Mouse (Mus musculus) right cerebral cortex, postnatal 14 days (tissue): ENCODE measurements around the gene Irf4.

Source experiments
- DNase-seq: peaks from one replicate; pipeline ENCODE4 v3.0.0; 2022

Irf4 gene

DNA sequence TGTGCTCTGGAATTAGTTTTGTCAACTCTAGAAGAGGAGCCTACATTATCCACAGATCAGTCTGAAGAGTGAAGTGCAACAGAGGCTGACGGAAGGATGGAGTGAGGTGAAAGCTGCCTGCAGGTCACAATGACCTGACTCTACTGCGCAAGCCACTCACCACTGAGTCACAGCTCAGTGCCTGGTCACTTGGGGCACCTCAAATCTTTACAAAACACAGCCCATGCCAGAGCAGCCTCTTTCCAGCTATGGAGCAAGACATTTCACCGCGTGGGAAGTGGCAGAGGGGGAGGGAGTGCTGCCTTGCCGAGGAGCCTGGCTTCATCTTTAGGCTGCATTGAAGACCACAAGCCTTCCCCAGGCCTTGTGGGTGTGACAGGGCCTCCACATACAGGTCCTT lies 65.2 kb downstream of the Irf4 start:
- no peak for DNase-seq
